Mouse (Mus musculus) midbrain, embryonic 15.5 days (tissue): ENCODE measurements at regions not wholly inside any gene's neighbourhood (a gene's known extent, or its start where the extent isn't known, plus 50 kb on each side); places are given as distances from the start of the nearest gene placed in this dataset.
A peak's percentile ranks its signal among the peaks of the same experiment; 100 is the strongest.

Source experiments
- ATAC-seq: fragments of 200-750 bp; cut with Nextera tagmentation; replicated peaks from 2 replicates; pipeline ENCODE4 v1.8.0; 2017; ENCODE audit warnings: moderate TSS enrichment
- H3K27ac ChIP-seq: fragments of 300-500 bp; sonication (generic); 2 replicates; pipeline ENCODE4 v1.5.1; 2015; ENCODE audit warnings: mild to moderate bottlenecking, inconsistent platforms
- H3K27me3 ChIP-seq: fragments of 300-500 bp; sonication (generic); replicated peaks from 2 replicates; pipeline ENCODE4 v1.6.1; 2015; ENCODE audit warnings: inconsistent platforms
- H3K36me3 ChIP-seq: fragments of 300-500 bp; sonication (generic); replicated peaks from 2 replicates; pipeline ENCODE4 v1.6.1; 2015; ENCODE audit warnings: inconsistent platforms
- H3K4me1 ChIP-seq: fragments of 300-500 bp; sonication (generic); 2 replicates; pipeline ENCODE4 v1.6.1; 2015; ENCODE audit warnings: inconsistent platforms
- H3K4me2 ChIP-seq: fragments of 300-500 bp; sonication (generic); 2 replicates; pipeline ENCODE4 v1.6.1; 2015; ENCODE audit warnings: inconsistent platforms, mild to moderate bottlenecking, moderate library complexity
- H3K4me3 ChIP-seq: fragments of 300-500 bp; sonication (generic); 2 replicates; pipeline ENCODE4 v1.5.1; 2015; ENCODE audit warnings: mild to moderate bottlenecking, inconsistent platforms
- H3K9ac ChIP-seq: fragments of 300-500 bp; sonication (generic); 2 replicates; pipeline ENCODE4 v1.6.1; 2015; ENCODE audit warnings: mild to moderate bottlenecking, inconsistent platforms
- H3K9me3 ChIP-seq: fragments of 300-500 bp; sonication (generic); 2 replicates; pipeline ENCODE4 v1.6.1; 2016; ENCODE audit warnings: inconsistent platforms
- WGBS: fragments of 180-500 bp; shearing (Covaris S2); methylation state at CpG from one replicate; pipeline ENCODE4 v1.1.7; 2015; ENCODE audit warnings: mixed read lengths; 5-methylcytosine and 5-hydroxymethylcytosine counted together

DNA sequence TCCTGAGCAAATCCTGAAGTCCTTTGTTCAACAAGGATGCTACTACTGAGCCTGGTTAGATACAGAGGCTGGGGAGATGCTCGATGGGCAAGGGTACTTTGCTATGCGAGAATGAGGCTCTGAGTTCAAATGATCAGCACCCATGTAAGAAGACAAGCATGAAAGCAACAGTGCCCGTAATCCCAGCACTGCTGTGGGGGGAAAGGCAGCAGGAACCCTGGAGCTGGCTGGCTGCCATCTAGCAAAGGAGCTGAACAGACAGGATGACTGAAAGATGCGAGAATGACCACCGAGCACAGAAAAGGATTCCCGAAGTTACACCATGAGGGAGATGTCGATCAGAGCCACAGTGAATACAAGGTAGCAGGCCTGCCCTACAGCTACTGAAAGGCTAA, 84.5 kb downstream of the Pdgfa start:
- H3K9me3 ChIP-seq = no peaks in the 10 kb centered on the region
- no peak overlapping the region for H3K4me3 ChIP-seq
- no peaks in the 10 kb centered on the region for H3K36me3 ChIP-seq
- 42% methylated on average over 7 of the region's 7 CpGs for WGBS
- H3K27ac ChIP-seq = 0 out of 2 replicates have a peak overlapping the region, but pooled peaks have one; percentile 36
- H3K4me1 ChIP-seq = peaks cover 12% of the 10 kb centered on the region; the same call in 1 of the 2 replicates
- H3K4me2 ChIP-seq = no peak overlapping the region
- no peaks in the 10 kb centered on the region for H3K27me3 ChIP-seq
- no peak overlapping the region for H3K9ac ChIP-seq
- ATAC-seq = no peak

DNA sequence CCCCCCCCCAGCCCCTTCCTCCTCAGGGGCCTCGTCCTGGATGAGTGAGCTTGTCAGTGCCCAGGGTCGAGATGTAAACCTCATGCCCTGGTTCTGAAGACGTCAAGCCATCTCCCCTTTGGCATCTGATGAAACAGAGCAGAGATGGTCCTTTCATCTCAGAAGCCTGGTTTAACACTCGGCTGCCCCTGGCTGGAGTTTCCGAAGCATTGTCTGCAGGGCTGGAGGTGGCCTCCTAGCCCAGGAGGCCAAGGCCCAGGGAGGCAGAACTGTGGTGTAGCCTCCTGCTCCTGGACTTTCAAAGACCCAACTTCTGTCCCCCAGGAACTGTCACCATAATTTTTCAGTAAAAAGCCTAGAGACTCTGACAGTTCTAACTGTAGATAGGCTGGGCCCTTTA, 82.1 kb downstream of the Pdgfa start:
- no peak overlapping the region for H3K9ac ChIP-seq
- ATAC-seq = no peak
- peaks cover 12% of the 10 kb centered on the region; the same call in 1 of the 2 replicates for H3K4me1 ChIP-seq
- no peaks in the 10 kb centered on the region for H3K36me3 ChIP-seq
- WGBS = 6% methylated on average over 5 of the region's 5 CpGs
- H3K27me3 ChIP-seq = no peaks in the 10 kb centered on the region
- no peaks in the 10 kb centered on the region for H3K9me3 ChIP-seq
- H3K27ac ChIP-seq = no peak overlapping the region
- H3K4me3 ChIP-seq = no peak overlapping the region
- no peak overlapping the region for H3K4me2 ChIP-seq

DNA sequence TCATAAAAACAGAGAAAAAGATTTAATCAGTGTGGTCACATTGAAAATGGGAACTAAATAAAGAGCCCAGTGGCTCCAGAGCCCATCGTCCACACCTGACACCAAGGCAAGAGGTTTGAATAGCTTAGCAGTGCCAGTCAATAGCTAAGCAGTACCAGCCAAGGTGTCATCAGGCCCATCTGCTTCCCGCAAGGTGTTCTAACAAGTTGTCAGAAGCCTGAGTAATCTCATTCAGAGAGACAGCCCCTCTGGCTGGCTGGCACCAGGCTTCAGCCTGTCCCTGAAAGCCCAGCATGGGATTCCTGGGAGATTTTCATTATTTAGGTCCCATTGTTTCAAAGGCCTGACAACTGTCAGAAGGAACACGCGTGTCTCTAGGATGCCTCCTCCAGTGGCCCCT, 81.7 kb downstream of the Pdgfa start:
- H3K9me3 ChIP-seq = no peaks in the 10 kb centered on the region
- H3K4me2 ChIP-seq = no peak overlapping the region
- H3K36me3 ChIP-seq = no peaks in the 10 kb centered on the region
- no peak for ATAC-seq
- WGBS = 71% methylated on average over 4 of the region's 4 CpGs
- no peak overlapping the region for H3K9ac ChIP-seq
- peaks cover 12% of the 10 kb centered on the region; the same call in 1 of the 2 replicates for H3K4me1 ChIP-seq
- H3K4me3 ChIP-seq = no peak overlapping the region
- no peak overlapping the region for H3K27ac ChIP-seq
- no peaks in the 10 kb centered on the region for H3K27me3 ChIP-seq

DNA sequence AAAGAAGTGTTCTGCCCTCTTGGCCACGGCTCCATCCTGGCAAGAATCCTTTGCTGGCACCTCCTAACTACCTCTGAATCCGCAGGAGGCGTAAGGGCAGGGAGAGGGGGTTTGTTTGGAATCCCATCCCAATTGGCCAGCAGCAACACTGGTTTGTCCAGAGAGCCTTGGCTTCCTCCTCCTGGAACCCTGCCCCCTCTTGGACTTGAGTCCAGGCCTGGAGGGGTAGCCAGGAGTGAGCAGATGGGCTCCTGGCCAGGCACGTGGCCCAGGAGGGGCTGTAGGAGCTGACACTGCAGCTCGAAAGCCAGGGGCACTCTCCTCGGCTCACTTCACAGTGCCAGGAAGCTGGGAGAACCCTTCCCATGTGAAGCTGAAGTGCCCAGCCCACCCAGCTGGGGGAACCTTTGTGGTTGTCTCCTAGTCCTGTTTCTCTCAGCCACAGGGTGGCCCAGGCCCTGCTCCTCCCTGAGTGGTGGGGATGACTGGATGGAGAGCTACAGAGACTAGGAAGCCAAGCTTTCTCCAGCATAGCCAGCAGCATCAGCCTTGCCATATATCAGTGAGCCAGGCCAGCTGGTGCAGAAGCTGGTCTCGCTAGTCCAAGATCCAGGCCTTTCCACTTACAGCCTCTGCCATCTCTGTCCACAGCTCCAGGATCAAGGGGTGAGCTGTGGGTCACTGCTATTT, 76.9 kb downstream of the Pdgfa start:
- Histone ChIP-seq H3K4me3 (no peak overlapping the region), H3K9me3 (no peaks in the 10 kb centered on the region), H3K36me3 (no peaks in the 10 kb centered on the region), H3K9ac (no peak overlapping the region), H3K27me3 (no peaks in the 10 kb centered on the region), H3K4me2 (no peak overlapping the region), H3K27ac (no peak overlapping the region), H3K4me1 (no peaks in the 10 kb centered on the region)
- 70% methylated on average over 7 of the region's 7 CpGs for WGBS
- ATAC-seq = peak; percentile 54; the same call in 1 of the 2 replicates

DNA sequence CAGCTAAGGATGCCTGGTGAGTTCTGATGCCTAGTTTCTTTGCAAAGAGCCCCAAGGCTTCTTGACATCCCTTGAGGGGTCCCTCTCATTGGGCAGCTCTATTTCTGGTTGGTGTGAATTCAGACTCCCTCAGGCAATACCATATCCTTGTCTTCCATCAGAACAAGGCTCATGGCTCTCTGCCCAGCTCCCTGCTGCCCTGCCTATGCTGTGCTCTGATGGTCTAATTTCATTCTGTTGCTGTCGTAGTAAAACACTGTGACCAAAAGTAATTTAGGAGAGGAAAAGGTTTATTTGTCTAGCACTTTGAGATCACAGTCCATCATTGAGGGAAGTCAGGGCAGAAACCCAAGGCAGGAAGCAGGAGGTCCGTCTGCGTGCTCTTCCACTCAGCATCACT, 75.1 kb downstream of the Pdgfa start:
- Histone ChIP-seq H3K9me3 (no peaks in the 10 kb centered on the region), H3K4me3 (no peak overlapping the region), H3K4me1 (no peaks in the 10 kb centered on the region), H3K36me3 (no peaks in the 10 kb centered on the region), H3K27me3 (no peaks in the 10 kb centered on the region), H3K4me2 (no peak overlapping the region), H3K9ac (no peak overlapping the region), H3K27ac (no peak overlapping the region)
- ATAC-seq = no peak
- 66% methylated on average over 3 of the region's 3 CpGs for WGBS
